Mouse (Mus musculus) kidney, postnatal 0 days (tissue): ENCODE data around the gene Ntmt1. TPM values are rescaled to one million over a fixed set of nuclear protein-coding genes. Genes with fewer than 3 reads are reported as not detected.

Experiments
- ATAC-seq: fragments of 200-750 bp; cut with Nextera tagmentation; replicated peaks from 2 replicates; pipeline ENCODE4 v1.8.0; 2017; ENCODE audit warnings: low read depth, moderate number of reproducible peaks, moderate TSS enrichment, moderate library complexity; ENCODE audit not compliant: low FRiP score
- DNase-seq: peaks from one replicate; pipeline ENCODE4 v3.0.0-alpha.2; 2016; ENCODE audit warnings: low spot score
- H3K27ac ChIP-seq: fragments of 300-500 bp; sonication (generic); 2 replicates; pipeline ENCODE4 v1.5.1; 2014; ENCODE audit warnings: mild to moderate bottlenecking
- H3K27me3 ChIP-seq: fragments of 300-500 bp; sonication (generic); 2 replicates; pipeline ENCODE4 v1.6.1; 2014; ENCODE audit warnings: low read length, mixed read lengths; ENCODE audit not compliant: insufficient read depth
- H3K36me3 ChIP-seq: fragments of 300-500 bp; sonication (generic); 2 replicates; pipeline ENCODE4 v1.6.1; 2014; ENCODE audit warnings: low read length, mixed read lengths; ENCODE audit not compliant: insufficient read depth
- H3K4me1 ChIP-seq: fragments of 300-500 bp; sonication (generic); replicated peaks from 2 replicates; pipeline ENCODE4 v1.6.1; 2014; ENCODE audit warnings: antibody characterized with exemption, low read length, mixed read lengths; ENCODE audit not compliant: insufficient read depth
- H3K4me2 ChIP-seq: fragments of 300-500 bp; sonication (generic); 2 replicates; pipeline ENCODE4 v1.6.1; 2014; ENCODE audit warnings: mild to moderate bottlenecking, low read length, moderate library complexity, mixed read lengths
- H3K4me3 ChIP-seq: fragments of 300-500 bp; sonication (generic); replicated peaks from 2 replicates; pipeline ENCODE4 v1.5.1; 2014; ENCODE audit warnings: low read depth, low read length
- H3K9ac ChIP-seq: fragments of 300-500 bp; sonication (generic); 2 replicates; pipeline ENCODE4 v1.6.1; 2014; ENCODE audit warnings: low read depth, low read length
- H3K9me3 ChIP-seq: fragments of 300-500 bp; sonication (generic); replicated peaks from 2 replicates; pipeline ENCODE4 v1.6.1; 2016; ENCODE audit warnings: low read length, inconsistent platforms, mixed read lengths
- CTCF ChIP-seq: IDR thresholded peaks from 2 replicates; pipeline ENCODE4 v1.5.1; 2016; ENCODE audit warnings: antibody characterized with exemption, low read depth, mild to moderate bottlenecking, moderate library complexity
- WGBS: fragments of 180-500 bp; shearing (Covaris S2); extraction: QIAGEN DNeasy Blood & Tissue Kit; methylation state at CpG from one replicate; pipeline ENCODE4 v1.1.7; 2014; 5-methylcytosine and 5-hydroxymethylcytosine counted together
- polyA plus RNA-seq: library from polyadenylated mRNA; unstranded; fragments of >200 nt; fragmentation: Nextera tagmentation; extraction: Ambion mirVana; gene quantifications from 2 replicates; pipeline ENCODE4 v1.2.1, GENCODE M21; 2015

The Ntmt1 gene
- polyA plus RNA-seq, 1 experiment from 2014 or later: 77.4 TPM

GRCm38 (mm10) chr2:30826825-30827748, 19.5 kb downstream of the Ntmt1 start:
- Histone ChIP-seq H3K27ac (peak overlapping the region; percentile 67), H3K4me3 (peak overlapping the region; percentile 78), H3K9me3 (no peaks in the 10 kb centered on the region), H3K4me2 (peak overlapping the region; percentile 71), H3K27me3 (no peaks in the 10 kb centered on the region), H3K36me3 (peaks cover 38% of the 10 kb centered on the region), H3K4me1 (peaks cover 9% of the 10 kb centered on the region), H3K9ac (peak overlapping the region; percentile 88)
- 32% methylated on average over 26 of the region's 26 CpGs for WGBS
- ATAC-seq: no peak
- DNase-seq: peak; percentile 74
- peak; percentile 54; the same call in 1 of the 2 replicates for TF ChIP-seq CTCF

GRCm38 (mm10) chr2:30827749-30828475, 20.3 kb downstream of the Ntmt1 start:
- peak overlapping the region; percentile 71 for H3K4me2 ChIP-seq
- peak; percentile 99 for TF ChIP-seq CTCF
- ATAC-seq (peak; percentile 82), DNase-seq (peak; percentile 97)
- peaks cover 30% of the 10 kb centered on the region for H3K36me3 ChIP-seq
- peak overlapping the region; percentile 67 for H3K27ac ChIP-seq
- H3K4me3 ChIP-seq: peak overlapping the region; percentile 78
- H3K4me1 ChIP-seq: peaks cover 9% of the 10 kb centered on the region
- H3K9ac ChIP-seq: peak overlapping the region; percentile 88
- WGBS: under 1% methylated on average over 63 of the region's 63 CpGs
- no peaks in the 10 kb centered on the region for H3K27me3 ChIP-seq
- no peaks in the 10 kb centered on the region for H3K9me3 ChIP-seq

GRCm38 (mm10) chr2:30829315-30829714, 21.7 kb downstream of the Ntmt1 start:
- Histone ChIP-seq H3K4me1 (peaks cover 9% of the 10 kb centered on the region), H3K9me3 (no peaks in the 10 kb centered on the region), H3K4me3 (no peak overlapping the region), H3K36me3 (peaks cover 18% of the 10 kb centered on the region), H3K9ac (no peak overlapping the region), H3K27ac (no peak overlapping the region), H3K4me2 (no peak overlapping the region), H3K27me3 (no peaks in the 10 kb centered on the region)
- TF ChIP-seq CTCF: peak; percentile 66
- 44% methylated on average over 5 of the region's 5 CpGs for WGBS
- ATAC-seq (no peak), DNase-seq (peak; percentile 27)

GRCm38 (mm10) chr2:30830283-30830795, 22.7 kb downstream of the Ntmt1 start, which contains the start of gene Asb6:
TSS of gene Asb6 (minus strand) at chr2:30830333.
- no peak within 1 kb of the TSS for H3K4me3 ChIP-seq
- no peak within 1 kb of the TSS for H3K27ac ChIP-seq
- no peak for DNase-seq
- no peak for TF ChIP-seq CTCF
- no peaks in the 10 kb centered on the region for H3K27me3 ChIP-seq
- H3K4me2 ChIP-seq: no peak within 1 kb of the TSS
- no peak for ATAC-seq
- WGBS: 24% methylated on average over 4 of the region's 4 CpGs
- peaks cover 8% of the 10 kb centered on the region; the same call in 1 of the 2 replicates for H3K36me3 ChIP-seq
- H3K9ac ChIP-seq: no peak within 1 kb of the TSS
- H3K9me3 ChIP-seq: no peaks in the 10 kb centered on the region
- peaks cover 9% of the 10 kb centered on the region for H3K4me1 ChIP-seq

GRCm38 (mm10) chr2:30833644-30834043, 26.0 kb downstream of the Ntmt1 start:
- Histone ChIP-seq H3K27me3 (no peaks in the 10 kb centered on the region), H3K9ac (no peak overlapping the region), H3K36me3 (no peaks in the 10 kb centered on the region), H3K4me1 (peaks cover 14% of the 10 kb centered on the region; the same call in 1 of the 2 replicates), H3K4me3 (no peak overlapping the region), H3K4me2 (no peak overlapping the region), H3K9me3 (no peaks in the 10 kb centered on the region), H3K27ac (no peak overlapping the region)
- WGBS: 38% methylated on average over 5 of the region's 5 CpGs
- ATAC-seq: no peak
- DNase-seq: peak; percentile 24
- TF ChIP-seq CTCF: no peak
